Mouse (Mus musculus): Measurements from ENCODE around the gene Pacrg. TPM values are rescaled to one million over a fixed set of nuclear protein-coding genes. Genes with fewer than 3 reads are reported as not detected.

Pacrg gene
- polyA plus RNA-seq, 1 experiment from 2014 or later: 1.3 TPM

DNA sequence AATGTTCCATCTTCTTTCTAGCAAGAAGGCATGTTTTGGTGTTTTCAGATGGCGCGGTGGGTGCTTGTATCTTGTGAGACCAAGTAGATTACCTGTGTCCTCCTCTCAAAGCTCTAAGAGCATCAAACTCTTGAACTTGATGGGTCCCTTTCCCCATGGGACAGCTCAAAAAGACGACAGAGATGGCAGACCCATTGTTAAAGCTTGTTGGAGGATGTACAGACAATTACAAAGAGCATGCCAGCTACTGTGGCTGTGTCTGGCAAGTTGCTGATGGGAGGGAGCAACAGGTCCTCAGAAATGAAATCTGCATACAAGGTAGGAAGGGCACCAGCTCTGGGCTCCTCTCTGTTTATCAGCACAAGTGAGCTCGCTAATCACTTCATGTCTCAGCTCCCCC lies 232.0 kb downstream of the Pacrg start:
- no peaks in the 10 kb centered on the region for H3K4me1 ChIP-seq (ENCODE audit: control insufficient read depth, insufficient read depth, low read length)
- no peak for ATAC-seq (replicated peaks; ENCODE audit: insufficient number of reproducible peaks, low FRiP score, low TSS enrichment)
- no peak overlapping the region for H3K4me3 ChIP-seq (ENCODE audit: low read depth, low read length)
- no peaks in the 10 kb centered on the region for H3K27me3 ChIP-seq (ENCODE audit: control insufficient read depth, insufficient read depth, low read length)
- H3K9ac ChIP-seq (ENCODE audit: low read depth, low read length): no peak overlapping the region
- 70% methylated on average over 4 of the region's 4 CpGs for WGBS (ENCODE audit: insufficient replicate concordance)
- no peak overlapping the region for H3K4me2 ChIP-seq
- H3K9me3 ChIP-seq (replicated peaks; ENCODE audit: control insufficient read depth, low read length): no peaks in the 10 kb centered on the region
- H3K36me3 ChIP-seq (ENCODE audit: control insufficient read depth, insufficient read depth, low read length): no peaks in the 10 kb centered on the region
- no peak overlapping the region for H3K27ac ChIP-seq (ENCODE audit: low read depth, low read length)

DNA sequence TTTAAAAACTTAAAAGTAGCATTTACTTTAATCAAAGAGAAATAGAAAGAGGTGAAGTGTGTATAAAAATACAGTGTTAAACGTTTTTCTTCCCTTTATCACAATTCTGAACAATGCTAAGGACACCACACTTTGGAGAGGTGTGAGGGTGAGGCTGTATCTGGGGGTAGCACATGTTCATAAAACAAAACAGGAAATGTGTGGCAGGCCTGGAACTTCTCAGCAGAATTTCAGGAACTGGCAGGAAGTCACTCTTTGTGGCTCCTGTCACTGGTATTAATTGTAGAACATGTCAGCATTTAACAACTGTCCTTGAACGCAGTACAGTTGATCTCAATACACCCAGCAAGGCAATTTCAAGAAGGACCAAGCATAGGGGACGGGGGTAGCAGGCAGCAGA lies 234.0 kb downstream of the Pacrg start:
- WGBS (ENCODE audit: insufficient replicate concordance): 41% methylated on average over 3 of the region's 3 CpGs
- no peak overlapping the region for H3K27ac ChIP-seq (ENCODE audit: low read depth, low read length)
- no peak overlapping the region for H3K4me3 ChIP-seq (ENCODE audit: low read depth, low read length)
- H3K36me3 ChIP-seq (ENCODE audit: control insufficient read depth, insufficient read depth, low read length): no peaks in the 10 kb centered on the region
- no peak overlapping the region for H3K9ac ChIP-seq (ENCODE audit: low read depth, low read length)
- no peak overlapping the region for H3K4me2 ChIP-seq
- no peaks in the 10 kb centered on the region for H3K9me3 ChIP-seq (replicated peaks; ENCODE audit: control insufficient read depth, low read length)
- no peaks in the 10 kb centered on the region for H3K4me1 ChIP-seq (ENCODE audit: control insufficient read depth, insufficient read depth, low read length)
- ATAC-seq (replicated peaks; ENCODE audit: insufficient number of reproducible peaks, low FRiP score, low TSS enrichment): no peak
- no peaks in the 10 kb centered on the region for H3K27me3 ChIP-seq (ENCODE audit: control insufficient read depth, insufficient read depth, low read length)

DNA sequence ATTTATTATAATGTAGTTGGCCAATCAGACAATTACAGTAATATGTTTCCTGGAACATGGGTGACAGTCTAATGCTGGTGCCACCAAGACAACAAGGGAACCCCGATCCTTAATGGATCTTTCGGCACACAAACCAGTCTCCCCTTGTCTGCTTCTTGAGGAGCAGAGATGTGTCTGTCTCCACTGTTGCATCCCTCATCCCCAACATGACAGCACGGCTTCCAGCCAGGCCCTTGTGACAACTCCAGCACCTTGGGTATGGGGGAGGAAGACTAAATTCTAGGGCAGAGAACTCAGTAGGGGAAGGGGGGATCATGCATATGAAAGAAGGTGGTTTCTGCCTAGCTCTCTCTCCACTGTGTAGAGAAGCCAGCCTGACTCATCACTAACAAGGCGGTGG lies 242.4 kb downstream of the Pacrg start:
- 85% methylated on average over 4 of the region's 4 CpGs for WGBS (ENCODE audit: insufficient replicate concordance)
- no peak for ATAC-seq (replicated peaks; ENCODE audit: insufficient number of reproducible peaks, low FRiP score, low TSS enrichment)
- Histone ChIP-seq H3K9ac (ENCODE audit: low read depth, low read length) (no peak overlapping the region), H3K27me3 (ENCODE audit: control insufficient read depth, insufficient read depth, low read length) (no peaks in the 10 kb centered on the region), H3K27ac (ENCODE audit: low read depth, low read length) (no peak overlapping the region), H3K4me1 (ENCODE audit: control insufficient read depth, insufficient read depth, low read length) (no peaks in the 10 kb centered on the region), H3K4me2 (no peak overlapping the region), H3K36me3 (ENCODE audit: control insufficient read depth, insufficient read depth, low read length) (no peaks in the 10 kb centered on the region), H3K9me3 (replicated peaks; ENCODE audit: control insufficient read depth, low read length) (no peaks in the 10 kb centered on the region), H3K4me3 (ENCODE audit: low read depth, low read length) (no peak overlapping the region)

DNA sequence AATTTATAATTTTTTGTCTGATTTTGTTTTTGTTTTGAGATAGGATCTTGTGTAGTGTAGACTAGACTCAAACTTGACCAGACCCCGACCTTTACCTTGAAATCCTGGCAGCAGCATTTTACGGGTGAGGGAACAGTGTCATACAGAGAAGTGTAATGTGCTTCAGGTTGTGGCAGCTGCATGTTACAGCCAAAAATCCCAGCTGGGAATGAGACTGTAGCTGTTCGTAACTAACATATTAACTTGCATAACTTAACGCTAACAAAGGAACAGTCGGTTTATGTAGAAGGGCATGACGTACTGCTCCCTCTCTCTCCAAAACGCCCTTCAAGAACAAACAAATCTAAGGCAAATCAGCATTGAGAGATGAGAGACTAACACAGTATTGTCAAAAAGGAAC lies 250.5 kb downstream of the Pacrg start:
- H3K4me3 ChIP-seq (ENCODE audit: low read depth, low read length): no peak overlapping the region
- no peak overlapping the region for H3K27ac ChIP-seq (ENCODE audit: low read depth, low read length)
- H3K4me1 ChIP-seq (ENCODE audit: control insufficient read depth, insufficient read depth, low read length): no peaks in the 10 kb centered on the region
- H3K36me3 ChIP-seq (ENCODE audit: control insufficient read depth, insufficient read depth, low read length): no peaks in the 10 kb centered on the region
- no peaks in the 10 kb centered on the region for H3K27me3 ChIP-seq (ENCODE audit: control insufficient read depth, insufficient read depth, low read length)
- H3K9ac ChIP-seq (ENCODE audit: low read depth, low read length): no peak overlapping the region
- 74% methylated on average over 7 of the region's 7 CpGs for WGBS (ENCODE audit: insufficient replicate concordance)
- no peak for ATAC-seq (replicated peaks; ENCODE audit: insufficient number of reproducible peaks, low FRiP score, low TSS enrichment)
- H3K9me3 ChIP-seq (replicated peaks; ENCODE audit: control insufficient read depth, low read length): no peaks in the 10 kb centered on the region
- no peak overlapping the region for H3K4me2 ChIP-seq

DNA sequence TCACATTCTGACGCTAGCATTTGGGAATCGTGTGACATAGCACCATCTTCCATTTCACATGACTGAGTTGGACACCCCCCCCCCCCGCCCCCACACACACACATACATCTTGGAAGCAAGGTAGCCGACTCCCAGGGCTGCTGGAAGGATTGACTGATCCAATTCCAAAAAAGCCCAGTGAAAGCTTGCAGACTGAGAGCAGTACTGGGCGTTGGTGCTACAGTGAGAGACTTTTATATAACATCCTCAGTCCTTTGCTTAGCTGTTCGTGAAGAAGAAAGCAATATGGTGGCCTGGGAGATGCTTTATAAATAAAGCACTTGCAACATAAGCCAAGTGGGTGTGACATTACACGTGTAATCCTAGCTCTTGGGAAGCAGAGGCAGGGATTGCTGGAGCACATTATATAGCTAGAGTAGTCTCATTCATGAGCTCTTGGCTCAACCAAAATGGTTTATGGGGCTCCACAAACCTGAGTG lies 251.2 kb downstream of the Pacrg start:
- 79% methylated on average over 7 of the region's 7 CpGs for WGBS (ENCODE audit: insufficient replicate concordance)
- ATAC-seq (replicated peaks; ENCODE audit: insufficient number of reproducible peaks, low FRiP score, low TSS enrichment): no peak

GRCm38 (mm10) chr17:10583301-10583700 lies 256.8 kb downstream of the Pacrg start:
- Histone ChIP-seq H3K27me3 (ENCODE audit: control insufficient read depth, insufficient read depth, low read length) (no peaks in the 10 kb centered on the region), H3K9ac (ENCODE audit: low read depth, low read length) (no peak overlapping the region), H3K36me3 (ENCODE audit: control insufficient read depth, insufficient read depth, low read length) (no peaks in the 10 kb centered on the region), H3K4me1 (ENCODE audit: control insufficient read depth, insufficient read depth, low read length) (no peaks in the 10 kb centered on the region), H3K4me2 (no peak overlapping the region), H3K4me3 (ENCODE audit: low read depth, low read length) (no peak overlapping the region), H3K9me3 (replicated peaks; ENCODE audit: control insufficient read depth, low read length) (no peaks in the 10 kb centered on the region), H3K27ac (ENCODE audit: low read depth, low read length) (no peak overlapping the region)
- ATAC-seq (replicated peaks; ENCODE audit: insufficient number of reproducible peaks, low FRiP score, low TSS enrichment): no peak
- WGBS (ENCODE audit: insufficient replicate concordance): 62% methylated on average over 3 of the region's 3 CpGs

More for the DNA sequence above, 251.2 kb downstream of the Pacrg start:
- Histone ChIP-seq H3K4me1 (ENCODE audit: control insufficient read depth, insufficient read depth, low read length) (no peaks in the 10 kb centered on the region), H3K9ac (ENCODE audit: low read depth, low read length) (no peak overlapping the region), H3K27ac (ENCODE audit: low read depth, low read length) (no peak overlapping the region), H3K4me3 (ENCODE audit: low read depth, low read length) (no peak overlapping the region), H3K4me2 (no peak overlapping the region), H3K36me3 (ENCODE audit: control insufficient read depth, insufficient read depth, low read length) (no peaks in the 10 kb centered on the region), H3K27me3 (ENCODE audit: control insufficient read depth, insufficient read depth, low read length) (no peaks in the 10 kb centered on the region), H3K9me3 (replicated peaks; ENCODE audit: control insufficient read depth, low read length) (no peaks in the 10 kb centered on the region)

- no peak overlapping the region for H3K9ac ChIP-seq (ENCODE audit: low read depth, low read length)
- peaks cover 3% of the 10 kb centered on the region; the same call in 1 of the 2 replicates for H3K4me1 ChIP-seq (ENCODE audit: control insufficient read depth, insufficient read depth, low read length)
- H3K27ac ChIP-seq (ENCODE audit: low read depth, low read length): no peak overlapping the region
- no peak overlapping the region for H3K4me3 ChIP-seq (ENCODE audit: low read depth, low read length)
- 83% methylated on average over 7 of the region's 7 CpGs for WGBS (ENCODE audit: insufficient replicate concordance)
- no peaks in the 10 kb centered on the region for H3K27me3 ChIP-seq (ENCODE audit: control insufficient read depth, insufficient read depth, low read length)
- H3K9me3 ChIP-seq (replicated peaks; ENCODE audit: control insufficient read depth, low read length): no peaks in the 10 kb centered on the region
- H3K36me3 ChIP-seq (ENCODE audit: control insufficient read depth, insufficient read depth, low read length): no peaks in the 10 kb centered on the region
- no peak for ATAC-seq (replicated peaks; ENCODE audit: insufficient number of reproducible peaks, low FRiP score, low TSS enrichment)
- no peak overlapping the region for H3K4me2 ChIP-seq
Observed at GRCm38 (mm10) chr17:10575306-10575705, 264.8 kb downstream of the Pacrg start.

DNA sequence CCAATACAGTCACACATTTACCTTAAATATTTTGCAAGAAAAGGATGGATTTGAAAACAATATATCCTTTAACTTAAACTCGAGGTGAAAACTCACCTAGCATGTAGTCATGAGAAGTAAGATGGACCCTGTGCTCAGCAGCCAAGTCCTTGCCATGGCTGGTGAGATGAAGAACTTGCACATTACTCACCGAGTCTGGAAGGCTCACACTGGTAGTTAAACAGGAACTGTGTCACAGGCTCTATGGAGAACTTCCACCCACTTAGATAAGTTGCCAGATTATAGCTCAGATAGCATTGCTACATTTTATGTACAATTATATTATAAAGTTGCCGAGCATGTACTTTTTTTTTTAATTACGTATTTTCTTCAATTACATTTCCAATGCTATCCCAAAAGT lies 267.7 kb downstream of the Pacrg start:
- no peaks in the 10 kb centered on the region for H3K36me3 ChIP-seq (ENCODE audit: control insufficient read depth, insufficient read depth, low read length)
- H3K9ac ChIP-seq (ENCODE audit: low read depth, low read length): no peak overlapping the region
- no peak overlapping the region for H3K4me2 ChIP-seq
- peaks cover 3% of the 10 kb centered on the region; the same call in 1 of the 2 replicates for H3K4me1 ChIP-seq (ENCODE audit: control insufficient read depth, insufficient read depth, low read length)
- ATAC-seq (replicated peaks; ENCODE audit: insufficient number of reproducible peaks, low FRiP score, low TSS enrichment): no peak
- 80% methylated on average over 4 of the region's 4 CpGs for whole genome bisulfite sequencing (ENCODE audit: insufficient replicate concordance)
- H3K4me3 ChIP-seq (ENCODE audit: low read depth, low read length): no peak overlapping the region
- H3K27me3 ChIP-seq (ENCODE audit: control insufficient read depth, insufficient read depth, low read length): no peaks in the 10 kb centered on the region
- no peak overlapping the region for H3K27ac ChIP-seq (ENCODE audit: low read depth, low read length)
- H3K9me3 ChIP-seq (replicated peaks; ENCODE audit: control insufficient read depth, low read length): no peaks in the 10 kb centered on the region

GRCm38 (mm10) chr17:10569270-10569669 lies 270.8 kb downstream of the Pacrg start:
- no peaks in the 10 kb centered on the region for H3K9me3 ChIP-seq (replicated peaks; ENCODE audit: control insufficient read depth, low read length)
- H3K27ac ChIP-seq (ENCODE audit: low read depth, low read length): no peak overlapping the region
- no peak for ATAC-seq (replicated peaks; ENCODE audit: insufficient number of reproducible peaks, low FRiP score, low TSS enrichment)
- H3K27me3 ChIP-seq (ENCODE audit: control insufficient read depth, insufficient read depth, low read length): no peaks in the 10 kb centered on the region
- H3K4me2 ChIP-seq: no peak overlapping the region
- WGBS (ENCODE audit: insufficient replicate concordance): 80% methylated on average over 10 of the region's 10 CpGs
- H3K9ac ChIP-seq (ENCODE audit: low read depth, low read length): no peak overlapping the region
- no peak overlapping the region for H3K4me3 ChIP-seq (ENCODE audit: low read depth, low read length)
- no peaks in the 10 kb centered on the region for H3K36me3 ChIP-seq (ENCODE audit: control insufficient read depth, insufficient read depth, low read length)
- peaks cover 3% of the 10 kb centered on the region; the same call in 1 of the 2 replicates for H3K4me1 ChIP-seq (ENCODE audit: control insufficient read depth, insufficient read depth, low read length)
